Mouse (Mus musculus) adrenal gland, postnatal 36 days (tissue): ENCODE data around the gene Aspscr1. TPM values are rescaled to one million over a fixed set of nuclear protein-coding genes. Genes with fewer than 3 reads are reported as not detected.

Experiments
- DNase-seq, 2 experiments: peaks; one replicate each; pipeline ENCODE4 v3.0.0; 2021; ENCODE audit warnings: mixed read lengths in 1 of 2
- microRNA-seq: library from miRNA; unstranded; fragments of <30 nt; microRNA quantifications from one replicate; pipeline ENCODE4 v1.2.0, GENCODE M21; 2021
- total RNA-seq, 2 experiments: library from RNA; stranded (reverse); gene quantifications; 2 replicates each; pipeline ENCODE4 v1.2.3; 2021

Gene Aspscr1
- total RNA-seq, 2 experiments from 2014 or later, result 71.1 to 95.1 TPM

DNA sequence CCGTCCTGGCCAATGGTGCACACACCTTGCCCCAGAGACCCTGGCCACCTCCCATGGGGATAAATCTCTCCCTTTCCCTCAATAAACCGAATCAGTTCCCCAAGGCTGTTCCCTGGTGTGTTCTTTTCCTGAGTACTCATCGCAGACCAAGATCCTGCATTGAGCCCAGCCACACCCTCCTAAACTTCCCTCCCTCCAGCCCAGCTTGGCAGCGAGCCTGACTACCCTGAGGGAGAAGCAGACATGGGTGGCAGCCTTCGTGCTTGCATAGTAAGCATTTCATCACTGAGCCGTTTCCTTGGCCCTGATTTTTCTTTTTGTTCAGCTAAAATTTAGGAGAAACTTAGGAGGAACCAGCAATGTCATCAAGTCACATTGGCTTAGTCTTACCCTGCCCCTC, 60.7 kb downstream of the Aspscr1 start:
- peak; percentile 78 to 79 for DNase-seq

DNA sequence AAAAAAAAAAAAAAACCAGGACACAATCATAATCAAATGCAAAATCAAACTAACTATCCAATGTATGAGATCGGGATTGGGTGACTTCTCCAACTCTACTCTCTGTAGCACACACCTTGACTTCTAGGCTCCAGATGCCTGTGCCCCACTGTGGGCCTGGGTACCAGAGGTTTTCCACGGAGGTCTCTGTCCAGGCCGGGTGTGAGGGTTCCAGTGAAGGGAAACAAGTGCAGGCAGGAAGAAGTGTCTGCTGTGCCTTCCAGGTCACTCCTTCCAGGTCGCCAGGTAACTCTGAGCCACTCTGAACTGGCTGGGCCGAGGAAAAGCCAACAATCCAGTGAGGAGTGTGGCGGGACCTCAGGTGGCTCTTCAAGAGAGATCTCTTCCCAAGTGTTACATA, 63.7 kb downstream of the Aspscr1 start:
- DNase-seq, result no peak

DNA sequence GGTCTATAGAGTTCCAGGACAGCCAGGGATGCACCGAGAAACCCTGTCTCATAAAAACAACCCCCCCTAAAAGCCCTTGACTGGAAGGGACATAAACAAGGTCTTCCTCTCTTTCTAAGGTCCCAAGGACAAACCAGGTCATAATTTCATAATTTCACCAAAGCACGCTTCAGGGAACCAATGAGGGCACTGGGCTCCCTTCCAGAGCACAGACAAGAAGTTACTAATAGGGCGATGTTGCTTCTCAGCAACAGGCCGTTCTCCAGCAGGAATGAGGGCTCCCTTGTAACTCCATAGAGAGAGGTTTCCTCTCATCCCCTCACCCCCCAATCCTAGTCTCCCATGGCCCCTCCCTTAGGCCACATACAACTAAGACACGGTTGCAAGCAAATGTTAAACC, 68.2 kb downstream of the Aspscr1 start:
- DNase-seq, result peak; percentile 70 to 71

DNA sequence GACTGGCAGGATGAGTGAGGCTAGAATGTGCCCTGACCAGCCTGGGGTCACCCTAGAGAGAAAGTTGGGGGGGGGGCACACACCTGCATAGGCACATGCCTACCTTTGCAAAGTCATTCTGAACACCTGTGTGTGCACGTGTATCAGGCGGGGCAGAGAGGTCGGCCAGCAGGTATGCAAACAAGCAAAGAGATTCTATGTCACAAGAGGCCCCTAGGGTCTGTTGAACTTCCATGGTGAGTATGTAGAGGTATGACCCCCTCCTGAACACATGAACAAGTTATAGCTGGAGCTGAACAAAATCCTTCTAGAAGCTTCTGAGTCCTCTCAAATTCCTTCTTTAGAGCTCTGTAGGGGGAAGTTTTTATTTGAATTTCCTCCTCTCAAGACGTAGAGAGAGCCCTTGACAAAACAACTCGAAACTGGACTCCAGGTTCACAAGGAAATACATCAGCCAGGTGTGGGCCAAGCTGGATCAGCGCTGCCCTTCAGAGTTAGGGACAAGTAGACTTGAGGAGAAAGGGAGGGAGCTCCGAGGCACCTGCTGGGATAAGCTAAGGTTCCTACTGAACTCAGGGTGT, 71.4 kb downstream of the Aspscr1 start:
- DNase-seq, result no peak

DNA sequence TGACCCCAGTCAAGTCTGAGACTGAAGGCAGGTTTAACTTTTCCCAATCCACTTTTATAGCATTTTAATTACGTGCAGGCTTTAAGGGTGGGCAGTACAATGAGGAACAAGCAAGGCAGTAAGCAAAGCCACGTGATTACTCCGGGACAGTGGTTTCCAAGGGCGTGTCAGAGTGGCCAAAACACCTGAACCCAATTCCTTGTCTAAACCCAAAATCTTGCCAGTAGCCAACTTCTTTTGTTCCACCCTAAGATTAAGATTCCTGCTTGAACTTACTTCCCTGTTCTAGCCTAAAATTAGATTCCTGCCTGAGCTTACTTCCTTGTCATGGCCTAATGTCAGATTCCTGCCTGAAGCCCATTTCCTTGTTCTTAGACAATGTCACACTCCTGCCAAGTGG, 75.2 kb downstream of the Aspscr1 start:
- no peak for DNase-seq

DNA sequence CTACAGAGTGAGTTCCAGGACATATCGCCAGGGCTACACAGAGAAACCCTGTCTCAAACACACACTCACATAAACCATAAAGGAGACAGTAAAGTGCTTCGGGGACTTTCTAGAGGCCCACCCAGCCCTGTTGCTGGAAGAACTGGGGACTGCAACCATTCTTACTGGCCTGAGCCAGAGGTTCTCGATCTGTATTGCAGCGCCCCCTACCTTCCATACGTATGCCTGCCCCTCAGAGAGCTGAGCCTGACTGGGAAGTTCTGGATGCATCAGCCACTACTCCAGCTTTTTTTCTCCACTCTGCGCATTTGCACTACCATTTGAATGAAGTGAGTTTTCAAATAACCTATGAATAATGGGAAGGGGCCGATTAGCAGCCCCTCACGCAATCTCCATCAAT, 76.7 kb downstream of the Aspscr1 start:
- DNase-seq, result peak; percentile 55 to 57

DNA sequence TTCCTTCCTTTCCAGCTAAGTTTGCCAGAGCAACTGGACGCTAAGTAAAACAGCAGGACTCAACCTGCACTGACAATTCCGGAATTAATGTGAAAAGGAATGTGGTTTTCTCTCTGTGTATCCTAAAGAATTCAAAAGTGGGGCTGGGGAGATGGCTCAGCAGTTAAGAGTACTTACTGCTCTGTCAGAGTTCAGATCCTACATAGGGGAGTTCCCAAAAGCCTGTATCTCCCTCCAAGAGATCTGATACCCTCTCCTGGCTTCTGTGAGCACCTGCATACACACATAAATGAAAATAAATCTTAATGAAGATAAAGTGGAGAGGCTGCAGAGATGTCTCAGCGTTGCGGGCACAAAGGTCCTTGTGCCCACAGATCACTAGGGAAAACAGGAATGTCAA, 78.8 kb downstream of the Aspscr1 start:
- DNase-seq, result no peak

Small RNA genes lying within 50 kb of the gene (microRNA-seq; reads per million reads assigned to microRNA genes)
- gene Mir6936, result 1.5 reads per million

Other genes with a start within 250 kb of the Aspscr1 start
- gene Nploc4, start 235.3 kb upstream of the Aspscr1 start, total RNA-seq, result 100 to 1,000 TPM in 1 of 2 experiments, 10 to 100 TPM in 1; 86.2 to 101 TPM
- 1 to 10 TPM in 1 of 2 experiments, not detected in 1; 2.6 TPM for gene Tspan10, start 230.3 kb upstream of the Aspscr1 start, total RNA-seq
- gene Pde6g, start 219.5 kb upstream of the Aspscr1 start, total RNA-seq, result under 1 TPM; 0.53 to 0.66 TPM
- gene Oxld1, start 214.9 kb upstream of the Aspscr1 start, total RNA-seq, result 10 to 100 TPM; 28.0 to 41.4 TPM
- gene Ccdc137, start 214.9 kb upstream of the Aspscr1 start, total RNA-seq, result 10 to 100 TPM; 24.7 to 33.3 TPM
- 10 to 100 TPM; 18.4 to 22.3 TPM for gene Arl16, start 205.4 kb upstream of the Aspscr1 start, total RNA-seq
- gene Mrpl12, start 188.4 kb upstream of the Aspscr1 start, total RNA-seq, result 100 to 1,000 TPM; 110 to 111 TPM
- 100 to 1,000 TPM; 105 to 115 TPM for gene Slc25a10, start 181.1 kb upstream of the Aspscr1 start, total RNA-seq
- gene Gcgr, start 142.3 kb upstream of the Aspscr1 start, total RNA-seq, result 1 to 10 TPM in 1 of 2 experiments, under 1 TPM in 1; 0.86 to 1.9 TPM
- gene Mcrip1, start 123.2 kb upstream of the Aspscr1 start, total RNA-seq, result 10 to 100 TPM; 58.0 to 73.4 TPM
- 1 to 10 TPM in 1 of 2 experiments, under 1 TPM in 1; 0.56 to 1.3 TPM for gene Ppp1r27, start 121.8 kb upstream of the Aspscr1 start, total RNA-seq
- 100 to 1,000 TPM; 490 to 574 TPM for gene P4hb, start 99.7 kb upstream of the Aspscr1 start, total RNA-seq
- gene Arhgdia, start 91.3 kb upstream of the Aspscr1 start, total RNA-seq, result 100 to 1,000 TPM; 348 to 361 TPM
- gene Alyref, start 74.6 kb upstream of the Aspscr1 start, total RNA-seq, result 10 to 100 TPM; 97.0 to 99.2 TPM
- 100 to 1,000 TPM in 1 of 2 experiments, 10 to 100 TPM in 1; 86.0 to 102 TPM for gene Anapc11, start 74.6 kb upstream of the Aspscr1 start, total RNA-seq
- gene Npb, start 64.5 kb upstream of the Aspscr1 start, total RNA-seq, result 1 to 10 TPM in 1 of 2 experiments, not detected in 1; 1.6 TPM
- 100 to 1,000 TPM; 212 to 312 TPM for gene Pcyt2, start 55.0 kb upstream of the Aspscr1 start, total RNA-seq
- gene Sirt7, start 47.7 kb upstream of the Aspscr1 start, total RNA-seq, result 10 to 100 TPM; 49.6 to 67.0 TPM
- 10 to 100 TPM; 50.4 to 78.6 TPM for gene Mafg, start 39.4 kb upstream of the Aspscr1 start, total RNA-seq
- 1 to 10 TPM; 1.1 to 1.5 TPM for gene Pycr1, start 29.2 kb upstream of the Aspscr1 start, total RNA-seq
- not detected for gene Myadml2, start 24.8 kb upstream of the Aspscr1 start, total RNA-seq
- gene Notum, start 11.8 kb upstream of the Aspscr1 start, total RNA-seq, result 1 to 10 TPM; 8.5 to 9.8 TPM
- gene Cenpx, start 40.8 kb downstream of the Aspscr1 start, total RNA-seq, result 10 to 100 TPM; 52.1 to 60.4 TPM
- 10 to 100 TPM; 24.3 to 27.7 TPM for gene Lrrc45, start 41.0 kb downstream of the Aspscr1 start, total RNA-seq
- 10 to 100 TPM in 1 of 2 experiments, 1 to 10 TPM in 1; 8.2 to 17.0 TPM for gene Rac3, start 48.5 kb downstream of the Aspscr1 start, total RNA-seq
- gene Dcxr, start 54.3 kb downstream of the Aspscr1 start, total RNA-seq, result 10 to 100 TPM; 31.8 to 77.7 TPM
- 1 to 10 TPM; 5.0 to 7.8 TPM for gene Cbr2, start 59.1 kb downstream of the Aspscr1 start, total RNA-seq
- 10 to 100 TPM in 1 of 2 experiments, 1 to 10 TPM in 1; 6.0 to 13.1 TPM for gene Hmga1b, start 89.8 kb downstream of the Aspscr1 start, total RNA-seq
- 10 to 100 TPM; 19.2 to 19.7 TPM for gene Rfng, start 111.2 kb downstream of the Aspscr1 start, total RNA-seq
- gene Gps1, start 111.3 kb downstream of the Aspscr1 start, total RNA-seq, result 100 to 1,000 TPM; 139 to 142 TPM
- 10 to 100 TPM; 57.2 to 59.6 TPM for gene Dus1l, start 123.4 kb downstream of the Aspscr1 start, total RNA-seq
- 1,000 to 10,000 TPM; 1,954 to 2,603 TPM for gene Fasn, start 151.6 kb downstream of the Aspscr1 start, total RNA-seq